26 mouse cellular contexts compared by ENCODE assay signal in genomic region chr6:91788311-91788798, GRCm38 (mm10). TPM values are rescaled to one million over a fixed set of nuclear protein-coding genes. Genes with fewer than 3 reads are reported as not detected.
A peak's percentile ranks its signal among the peaks of the same experiment; 100 is the strongest.
DNase-seq lines count a peak whose midpoint lies in the region; ATAC-seq and TF ChIP-seq lines count a peak whose summit lies in the region.
"Had no signal": no experiment of that assay in that cellular context is flagged by ENCODE, and none has a peak within 500 bp of the region (broad histone marks: within the 10 kb centered on the region; RNA-seq: fewer than 3 reads in every experiment).

No protein-coding gene starts in this region.

- no peak overlapping the region for H3K4me2 ChIP-seq in heart, embryonic 11.5 days
- no peak overlapping the region for H3K4me2 ChIP-seq in heart, embryonic 12.5 days
- H3K4me2 ChIP-seq in heart, postnatal 0 days (ENCODE audit: low read depth, low read length): no peak overlapping the region
- H3K4me2 ChIP-seq: forebrain, embryonic 13.5 days; hindbrain, embryonic 12.5 days; hindbrain, embryonic 15.5 days had no signal

- peak; percentile 18 for DNase-seq in adrenal gland, adult 2 months
- DNase-seq in adrenal gland, postnatal 4 days (ENCODE audit: low spot score in 2 of 2): no peak
- peak; percentile 43 to 61 for DNase-seq in heart, adult 18-20 months
- no peak for DNase-seq in heart, embryonic 10.5 days (ENCODE audit: low spot score)
- DNase-seq in heart, postnatal 0 days (ENCODE audit: low spot score): no peak
- DNase-seq in frontal cortex, postnatal 10 days (ENCODE audit: low spot score in 2 of 2): no peak
- DNase-seq: adrenal gland, postnatal 14 days; cerebellum, adult 11-12 months; cerebellum, adult 8-10 months; cerebellum, postnatal 10 days; cerebellum, postnatal 36 days; embryo, embryonic 11 days; gastrocnemius, postnatal 25 days; kidney, adult 2 months had no signal

- H3K9me3 ChIP-seq in heart, embryonic 11.5 days (replicated peaks; ENCODE audit: control insufficient read depth, low read length): no peaks in the 10 kb centered on the region
- no peaks in the 10 kb centered on the region for H3K9me3 ChIP-seq in heart, embryonic 10.5 days
- H3K9me3 ChIP-seq in heart, embryonic 12.5 days (replicated peaks): no peaks in the 10 kb centered on the region
- H3K9me3 ChIP-seq in heart, postnatal 0 days (replicated peaks; ENCODE audit: control insufficient read depth, low read length): no peaks in the 10 kb centered on the region
- H3K9me3 ChIP-seq: forebrain, embryonic 10.5 days; forebrain, embryonic 13.5 days; G1E; hindbrain, embryonic 12.5 days; hindbrain, embryonic 15.5 days had no signal

- TF ChIP-seq EP300 in heart, postnatal 0 days (IDR thresholded peaks at IDR 0.05; ENCODE audit: low read depth): no peak

- peaks cover 19% of the 10 kb centered on the region for H3K4me1 ChIP-seq in heart, embryonic 11.5 days (ENCODE audit: control insufficient read depth, insufficient read depth, low read length)
- H3K4me1 ChIP-seq in heart, embryonic 10.5 days: peaks cover 57% of the 10 kb centered on the region
- peaks cover 43% of the 10 kb centered on the region for H3K4me1 ChIP-seq in heart, embryonic 12.5 days (replicated peaks)
- peaks cover 55% of the 10 kb centered on the region for H3K4me1 ChIP-seq in heart, postnatal 0 days (ENCODE audit: control insufficient read depth, insufficient read depth)

- no peak overlapping the region for H3K4me3 ChIP-seq in heart, embryonic 11.5 days (ENCODE audit: low read depth, low read length)
- H3K4me3 ChIP-seq in heart, embryonic 10.5 days: no peak overlapping the region
- no peak overlapping the region for H3K4me3 ChIP-seq in heart, embryonic 12.5 days
- H3K4me3 ChIP-seq in heart, postnatal 0 days (ENCODE audit: low read depth, low read length): no peak overlapping the region
- H3K4me3 ChIP-seq: forebrain, embryonic 10.5 days; forebrain, embryonic 13.5 days; hindbrain, embryonic 12.5 days; hindbrain, embryonic 15.5 days had no signal

- H3K36me3 ChIP-seq in heart, embryonic 11.5 days (ENCODE audit: control insufficient read depth, insufficient read depth, low read length): no peaks in the 10 kb centered on the region
- peaks cover 21% of the 10 kb centered on the region for H3K36me3 ChIP-seq in heart, embryonic 10.5 days
- H3K36me3 ChIP-seq in heart, embryonic 12.5 days: peaks cover 11% of the 10 kb centered on the region
- H3K36me3 ChIP-seq in heart, postnatal 0 days (replicated peaks; ENCODE audit: control insufficient read depth, insufficient read depth, low read length): peaks cover 18% of the 10 kb centered on the region
- H3K36me3 ChIP-seq: forebrain, embryonic 10.5 days; G1E; hindbrain, embryonic 12.5 days had no signal

- no peak overlapping the region for H3K27ac ChIP-seq in heart, embryonic 11.5 days (ENCODE audit: low read depth, low read length)
- peak overlapping the region; percentile 47 for H3K27ac ChIP-seq in heart, embryonic 10.5 days
- H3K27ac ChIP-seq in heart, embryonic 12.5 days (ENCODE audit: poor library complexity, severe bottlenecking): no peak overlapping the region
- H3K27ac ChIP-seq in heart, postnatal 0 days (ENCODE audit: low read depth): peak overlapping the region; percentile 13; the same call in 1 of the 2 replicates
- H3K27ac ChIP-seq: forebrain, embryonic 10.5 days; forebrain, embryonic 13.5 days; hindbrain, embryonic 12.5 days; hindbrain, embryonic 15.5 days had no signal

- no peak for ATAC-seq in heart, embryonic 11.5 days (replicated peaks; ENCODE audit: insufficient number of reproducible peaks, low FRiP score, low TSS enrichment)
- no peak for ATAC-seq in heart, embryonic 12.5 days (ENCODE audit: insufficient number of reproducible peaks, low FRiP score)
- no peak for ATAC-seq in heart, postnatal 0 days (ENCODE audit: insufficient read depth, low read depth)
- ATAC-seq: forebrain, embryonic 13.5 days; forebrain, embryonic 16.5 days; intestine, postnatal 0 days; Patski had no signal

- H3K27me3 ChIP-seq in heart, embryonic 11.5 days (ENCODE audit: control insufficient read depth, insufficient read depth, low read length): no peaks in the 10 kb centered on the region
- H3K27me3 ChIP-seq in heart, embryonic 10.5 days (ENCODE audit: insufficient read depth, poor library complexity, severe bottlenecking): no peaks in the 10 kb centered on the region
- no peaks in the 10 kb centered on the region for H3K27me3 ChIP-seq in heart, embryonic 12.5 days (replicated peaks)
- no peaks in the 10 kb centered on the region for H3K27me3 ChIP-seq in heart, postnatal 0 days (ENCODE audit: control insufficient read depth, insufficient read depth, low read length)
- H3K27me3 ChIP-seq: forebrain, embryonic 13.5 days; hindbrain, embryonic 12.5 days; hindbrain, embryonic 15.5 days had no signal

- H3K9ac ChIP-seq in heart, embryonic 11.5 days (ENCODE audit: low read depth, low read length): no peak overlapping the region
- H3K9ac ChIP-seq in heart, embryonic 12.5 days: no peak overlapping the region
- H3K9ac ChIP-seq in heart, postnatal 0 days (replicated peaks; ENCODE audit: low read depth, low read length): no peak overlapping the region
- H3K9ac ChIP-seq: forebrain, embryonic 13.5 days; hindbrain, embryonic 12.5 days; hindbrain, embryonic 15.5 days had no signal

- 76% methylated on average over 9 of the region's 9 CpGs for WGBS in heart, embryonic 11.5 days (ENCODE audit: insufficient replicate concordance)
- WGBS in heart, embryonic 10.5 days: 86% methylated on average over 9 of the region's 9 CpGs
- 74% methylated on average over 9 of the region's 9 CpGs for WGBS in heart, embryonic 12.5 days
- WGBS in heart, postnatal 0 days: 66% methylated on average over 9 of the region's 9 CpGs

- no peak for TF ChIP-seq CTCF in heart, postnatal 0 days (IDR thresholded peaks at IDR 0.05; ENCODE audit: low read depth)

RNA-seq across cellular contexts. Expression of gene Grip2, which starts 38.7 kb away (rescaled TPM):
- total RNA-seq in adrenal gland, adult 2 months (2021): 1 to 10 TPM; 1.3 to 3.5 TPM
- polyA plus RNA-seq in adrenal gland, adult 2 months (2012; rRNA removed): 3.3 TPM in 2 replicates
- total RNA-seq in adrenal gland, postnatal 4 days (2021): 1 to 10 TPM; 2.1 to 2.8 TPM
- 1 to 10 TPM; 7.2 to 7.4 TPM for total RNA-seq in heart, adult 18-20 months (2021)
- 4.5 and 6.2 TPM in 2 replicates for polyA plus RNA-seq in heart, embryonic 11.5 days (2014; fragmentation: Nextera tagmentation; extraction: Ambion mirVana)
- polyA plus RNA-seq in heart, embryonic 10.5 days (2016; fragmentation: Nextera tagmentation; extraction: Ambion mirVana): 5.6 and 9.4 TPM in 2 replicates
- polyA plus RNA-seq in heart, embryonic 12.5 days (2016; fragmentation: Nextera tagmentation; extraction: Ambion mirVana): 8.4 and 8.7 TPM in 2 replicates
- total RNA-seq in heart, postnatal 0 days (2014; rRNA removed; ENCODE audit: low replicate concordance): 6.4 and 14.7 TPM in 2 replicates
- polyA plus RNA-seq in heart, postnatal 0 days (2015; fragmentation: Nextera tagmentation; extraction: Ambion mirVana): 7.4 and 7.6 TPM in 2 replicates
- total RNA-seq: granulocyte monocyte progenitor cell, adult 5-6 weeks; hematopoietic stem cell, adult 5-6 weeks had no signal
- polyA plus RNA-seq: G1E had no signal

Comparison
In these comparisons a context has a peak if more than half of its experiments do, and no peak if none do; other contexts are left out.
1. DNase-seq: peak in adrenal gland, adult 2 months (single experiment) and heart, adult 18-20 months (2 of 2); none in adrenal gland, postnatal 4 days (0 of 2), heart, embryonic 10.5 days (single experiment), heart, postnatal 0 days (single experiment) and frontal cortex, postnatal 10 days (0 of 2).
2. H3K27ac ChIP-seq: peak in heart, embryonic 10.5 days (single experiment) and heart, postnatal 0 days (single experiment); none in heart, embryonic 11.5 days (single experiment) and heart, embryonic 12.5 days (single experiment).